Mouse (Mus musculus) kidney, postnatal 0 days (tissue): Measurements from ENCODE around the gene Syf2. TPM values are rescaled to one million over a fixed set of nuclear protein-coding genes. Genes with fewer than 3 reads are reported as not detected.

ENCODE experiments used
- ATAC-seq: fragments of 200-750 bp; cut with Nextera tagmentation; replicated peaks from 2 replicates; pipeline ENCODE4 v1.8.0; 2017; ENCODE audit warnings: low read depth, moderate number of reproducible peaks, moderate TSS enrichment, moderate library complexity; ENCODE audit not compliant: low FRiP score
- DNase-seq: peaks from one replicate; pipeline ENCODE4 v3.0.0-alpha.2; 2016; ENCODE audit warnings: low spot score
- H3K27ac ChIP-seq: fragments of 300-500 bp; sonication (generic); 2 replicates; pipeline ENCODE4 v1.5.1; 2014; ENCODE audit warnings: mild to moderate bottlenecking
- H3K27me3 ChIP-seq: fragments of 300-500 bp; sonication (generic); 2 replicates; pipeline ENCODE4 v1.6.1; 2014; ENCODE audit warnings: low read length, mixed read lengths; ENCODE audit not compliant: insufficient read depth
- H3K36me3 ChIP-seq: fragments of 300-500 bp; sonication (generic); 2 replicates; pipeline ENCODE4 v1.6.1; 2014; ENCODE audit warnings: low read length, mixed read lengths; ENCODE audit not compliant: insufficient read depth
- H3K4me1 ChIP-seq: fragments of 300-500 bp; sonication (generic); replicated peaks from 2 replicates; pipeline ENCODE4 v1.6.1; 2014; ENCODE audit warnings: antibody characterized with exemption, low read length, mixed read lengths; ENCODE audit not compliant: insufficient read depth
- H3K4me2 ChIP-seq: fragments of 300-500 bp; sonication (generic); 2 replicates; pipeline ENCODE4 v1.6.1; 2014; ENCODE audit warnings: mild to moderate bottlenecking, low read length, moderate library complexity, mixed read lengths
- H3K4me3 ChIP-seq: fragments of 300-500 bp; sonication (generic); replicated peaks from 2 replicates; pipeline ENCODE4 v1.5.1; 2014; ENCODE audit warnings: low read depth, low read length
- H3K9ac ChIP-seq: fragments of 300-500 bp; sonication (generic); 2 replicates; pipeline ENCODE4 v1.6.1; 2014; ENCODE audit warnings: low read depth, low read length
- H3K9me3 ChIP-seq: fragments of 300-500 bp; sonication (generic); replicated peaks from 2 replicates; pipeline ENCODE4 v1.6.1; 2016; ENCODE audit warnings: low read length, inconsistent platforms, mixed read lengths
- CTCF ChIP-seq: IDR thresholded peaks from 2 replicates; pipeline ENCODE4 v1.5.1; 2016; ENCODE audit warnings: antibody characterized with exemption, low read depth, mild to moderate bottlenecking, moderate library complexity
- WGBS: fragments of 180-500 bp; shearing (Covaris S2); extraction: QIAGEN DNeasy Blood & Tissue Kit; methylation state at CpG from one replicate; pipeline ENCODE4 v1.1.7; 2014; 5-methylcytosine and 5-hydroxymethylcytosine counted together
- polyA plus RNA-seq: library from polyadenylated mRNA; unstranded; fragments of >200 nt; fragmentation: Nextera tagmentation; extraction: Ambion mirVana; gene quantifications from 2 replicates; pipeline ENCODE4 v1.2.1, GENCODE M21; 2015

Syf2 gene
- polyA plus RNA-seq, 1 experiment from 2014 or later = 120 TPM

- no peak for ATAC-seq
- H3K4me3 ChIP-seq = peak overlapping the region; percentile 99
- H3K27me3 ChIP-seq = no peaks in the 10 kb centered on the region
- DNase-seq = no peak
- no peaks in the 10 kb centered on the region for H3K9me3 ChIP-seq
- peak overlapping the region; percentile 86 for H3K4me2 ChIP-seq
- H3K9ac ChIP-seq = peak overlapping the region; percentile 97
- H3K4me1 ChIP-seq = peaks cover 8% of the 10 kb centered on the region; the same call in 1 of the 2 replicates
- H3K27ac ChIP-seq = peak overlapping the region; percentile 96
- peaks cover 19% of the 10 kb centered on the region for H3K36me3 ChIP-seq
- 55% methylated on average over 10 of the region's 10 CpGs for WGBS
- TF ChIP-seq CTCF = 0 out of 2 replicates have a peak, but pooled peaks have one; percentile 22
Observed at GRCm38 (mm10) chr4:134922111-134922924, 8.4 kb upstream of the Syf2 start.

DNA sequence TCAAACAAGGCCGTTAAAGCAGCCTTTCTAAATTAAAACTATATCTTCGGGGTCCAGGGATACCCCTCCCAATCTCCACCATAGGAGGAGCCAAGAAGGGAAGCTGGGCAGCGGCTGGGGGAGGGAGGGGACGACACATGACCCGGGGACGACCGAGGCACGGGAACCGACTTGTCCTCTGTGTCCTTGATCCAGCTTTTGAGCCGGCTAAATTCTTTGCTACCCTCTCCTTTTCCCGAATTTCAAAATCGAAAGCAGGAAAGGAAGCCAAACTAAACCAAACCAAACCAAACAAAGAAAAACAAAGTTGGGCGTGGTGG, 7.8 kb upstream of the Syf2 start:
- Histone ChIP-seq H3K36me3 (peaks cover 24% of the 10 kb centered on the region), H3K9ac (peak overlapping the region; percentile 97), H3K4me1 (peaks cover 8% of the 10 kb centered on the region; the same call in 1 of the 2 replicates), H3K27ac (peak overlapping the region; percentile 96), H3K9me3 (no peaks in the 10 kb centered on the region), H3K4me3 (peak overlapping the region; percentile 99), H3K27me3 (no peaks in the 10 kb centered on the region), H3K4me2 (peak overlapping the region; percentile 86)
- under 1% methylated on average over 13 of the region's 13 CpGs for WGBS
- DNase-seq = peak; percentile 84
- peak; percentile 36; the same call in 1 of the 2 replicates for ATAC-seq
- no peak for TF ChIP-seq CTCF

GRCm38 (mm10) chr4:134923258-134924018, 7.3 kb upstream of the Syf2 start, which contains the start of gene Rsrp1:
TSS of gene Rsrp1 (plus strand) at chr4:134923592.
- H3K27ac ChIP-seq = peak within 1 kb of the TSS; percentile 96
- H3K9ac ChIP-seq = peak within 1 kb of the TSS; percentile 97
- WGBS = under 1% methylated on average over 64 of the region's 64 CpGs
- H3K9me3 ChIP-seq = no peaks in the 10 kb centered on the region
- no peaks in the 10 kb centered on the region for H3K27me3 ChIP-seq
- DNase-seq = peak; percentile 99
- peak within 1 kb of the TSS; percentile 86 for H3K4me2 ChIP-seq
- TF ChIP-seq CTCF = no peak
- peak; percentile 94 for ATAC-seq
- H3K4me1 ChIP-seq = peaks cover 8% of the 10 kb centered on the region; the same call in 1 of the 2 replicates
- H3K36me3 ChIP-seq = peaks cover 29% of the 10 kb centered on the region
- peak within 1 kb of the TSS; percentile 99 for H3K4me3 ChIP-seq

- Histone ChIP-seq H3K9ac (peak overlapping the region; percentile 97), H3K9me3 (no peaks in the 10 kb centered on the region), H3K27me3 (no peaks in the 10 kb centered on the region), H3K27ac (peak overlapping the region; percentile 96), H3K4me3 (peak overlapping the region; percentile 99), H3K4me2 (peak overlapping the region; percentile 86), H3K36me3 (peaks cover 30% of the 10 kb centered on the region), H3K4me1 (peaks cover 8% of the 10 kb centered on the region; the same call in 1 of the 2 replicates)
- DNase-seq (peak; percentile 86), ATAC-seq (peak; percentile 23)
- TF ChIP-seq CTCF = no peak
- WGBS = under 1% methylated on average over 75 of the region's 75 CpGs
Observed at GRCm38 (mm10) chr4:134924019-134924741, 6.5 kb upstream of the Syf2 start.

DNA sequence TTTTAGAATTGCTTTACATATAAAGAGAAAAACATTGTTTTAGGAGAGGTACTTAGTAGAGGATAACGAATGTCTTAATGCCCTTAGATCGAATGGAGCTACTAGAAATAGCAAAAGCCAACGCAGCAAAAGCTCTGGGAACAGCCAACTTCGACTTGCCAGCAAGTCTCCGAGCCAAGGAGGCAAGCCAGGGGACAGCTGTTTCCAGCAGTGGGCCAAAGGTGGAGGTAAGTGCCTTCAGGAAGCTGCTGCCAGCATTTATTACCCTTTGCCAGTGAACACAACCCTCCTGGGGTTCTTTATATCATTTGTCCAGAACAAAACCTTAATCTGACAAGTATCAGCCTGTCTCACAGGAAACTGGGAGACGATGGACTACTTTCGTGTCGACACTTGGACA, 5.5 kb upstream of the Syf2 start:
- peaks cover 30% of the 10 kb centered on the region for H3K36me3 ChIP-seq
- no peak overlapping the region for H3K27ac ChIP-seq
- peak overlapping the region; percentile 99 for H3K4me3 ChIP-seq
- WGBS = 55% methylated on average over 8 of the region's 8 CpGs
- TF ChIP-seq CTCF = no peak
- H3K9ac ChIP-seq = 0 out of 2 replicates have a peak overlapping the region, but pooled peaks have one; percentile 15
- H3K4me1 ChIP-seq = peaks cover 8% of the 10 kb centered on the region
- H3K9me3 ChIP-seq = no peaks in the 10 kb centered on the region
- DNase-seq = no peak
- peak overlapping the region; percentile 86 for H3K4me2 ChIP-seq
- ATAC-seq = no peak
- no peaks in the 10 kb centered on the region for H3K27me3 ChIP-seq
